Mouse (Mus musculus) forelimb bud, embryonic 11.5 days (tissue): ENCODE measurements around the gene Scgb2b2.

Experiments used
- DNase-seq: peaks from one replicate; pipeline ENCODE4 v3.0.0-alpha.2; 2012; ENCODE audit warnings: low read depth, low spot score

Scgb2b2 gene

DNA sequence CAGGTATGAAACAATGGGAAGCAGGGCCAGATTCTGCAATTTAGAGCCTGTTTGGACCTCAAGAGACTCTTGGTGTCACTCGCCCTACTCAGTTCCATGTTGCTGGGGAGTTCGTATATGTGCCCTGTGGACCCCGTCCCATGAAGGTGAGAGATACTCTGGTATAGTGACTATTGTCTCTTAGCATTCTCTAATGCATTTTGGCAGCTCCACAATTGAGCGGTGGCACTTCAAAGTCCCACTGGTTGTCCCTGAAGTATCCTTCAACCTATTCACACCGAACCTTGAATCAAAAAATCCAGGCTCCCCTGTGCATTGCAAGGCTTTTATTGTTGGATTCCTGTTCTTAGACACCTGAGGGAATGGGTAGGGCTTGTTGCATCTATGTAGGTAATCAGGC lies at the start of gene Scgb2b2:
Scgb2b2 (plus strand) TSS at position 301 of the 400 bp plus-strand sequence.
- DNase-seq, result no peak

DNA sequence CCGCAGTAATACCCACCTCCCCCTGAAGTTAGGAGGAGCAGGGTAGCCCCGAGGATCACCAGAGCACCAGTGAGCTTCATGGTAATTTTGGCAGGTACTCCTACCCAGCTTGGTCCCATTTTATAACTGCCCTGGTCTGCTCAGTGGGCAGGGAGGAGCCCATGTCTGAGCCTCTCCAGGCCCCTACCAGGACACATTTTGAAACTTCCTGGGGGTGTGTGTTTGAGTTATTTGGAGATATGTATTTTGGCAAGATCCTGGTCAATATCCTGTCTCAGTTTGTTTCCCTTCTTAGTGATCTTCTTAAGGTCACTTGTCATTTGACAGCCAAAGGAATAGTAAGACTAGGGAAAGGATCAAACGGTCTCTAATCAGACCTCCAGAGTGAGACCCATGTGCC lies 1.4 kb downstream of the Scgb2b2 start, which contains the start of gene Scgb1b2:
Scgb1b2 (minus strand) TSS at position 101 of the 400 bp plus-strand sequence.
- no peak for DNase-seq
